Mouse (Mus musculus): ENCODE measurements around the gene Atf6. TPM values are rescaled to one million over a fixed set of nuclear protein-coding genes. Genes with fewer than 3 reads are reported as not detected.

The Atf6 gene
- total RNA-seq, 2 experiments from 2014 or later = 17.0 to 17.7 TPM

- no peak for DNase-seq (ENCODE audit: low spot score)
Measured at GRCm38 (mm10) chr1:170709034-170709433, 158.5 kb downstream of the Atf6 start.

GRCm38 (mm10) chr1:170706046-170706445 is 161.5 kb downstream of the Atf6 start:
- no peak for DNase-seq (ENCODE audit: low spot score)

- no peak for DNase-seq (ENCODE audit: low spot score)
Measured at GRCm38 (mm10) chr1:170704911-170705594, 162.5 kb downstream of the Atf6 start.

GRCm38 (mm10) chr1:170704103-170704502 is 163.5 kb downstream of the Atf6 start:
- DNase-seq (ENCODE audit: low spot score) = no peak

GRCm38 (mm10) chr1:170702958-170703357 is 164.6 kb downstream of the Atf6 start:
- DNase-seq (ENCODE audit: low spot score) = no peak

- DNase-seq (ENCODE audit: low spot score) = no peak
Measured at GRCm38 (mm10) chr1:170702263-170702662, 165.3 kb downstream of the Atf6 start.

GRCm38 (mm10) chr1:170701582-170701981 is 166.0 kb downstream of the Atf6 start:
- no peak for DNase-seq (ENCODE audit: low spot score)

- DNase-seq (ENCODE audit: low spot score) = no peak
Measured at GRCm38 (mm10) chr1:170701178-170701577, 166.4 kb downstream of the Atf6 start.

- DNase-seq (ENCODE audit: low spot score) = no peak
Measured at GRCm38 (mm10) chr1:170700496-170701027, 167.0 kb downstream of the Atf6 start.

- DNase-seq (ENCODE audit: low spot score) = peak; percentile 29
Measured at GRCm38 (mm10) chr1:170699553-170699952, 168.0 kb downstream of the Atf6 start.

GRCm38 (mm10) chr1:170698771-170699170 is 168.8 kb downstream of the Atf6 start:
- DNase-seq (ENCODE audit: low spot score) = no peak

- no peak for DNase-seq (ENCODE audit: low spot score)
Measured at GRCm38 (mm10) chr1:170697771-170698356, 169.7 kb downstream of the Atf6 start.

GRCm38 (mm10) chr1:170696996-170697395 is 170.6 kb downstream of the Atf6 start:
- DNase-seq (ENCODE audit: low spot score) = no peak

- peak; percentile 40 for DNase-seq (ENCODE audit: low spot score)
Measured at GRCm38 (mm10) chr1:170695326-170695725, 172.2 kb downstream of the Atf6 start.

GRCm38 (mm10) chr1:170694821-170695291 is 172.7 kb downstream of the Atf6 start:
- DNase-seq (ENCODE audit: low spot score) = peak; percentile 81

GRCm38 (mm10) chr1:170691301-170691700 is 176.3 kb downstream of the Atf6 start:
- no peak for DNase-seq (ENCODE audit: low spot score)

GRCm38 (mm10) chr1:170689773-170690172 is 177.8 kb downstream of the Atf6 start:
- no peak for DNase-seq (ENCODE audit: low spot score)

GRCm38 (mm10) chr1:170683863-170684262 is 183.7 kb downstream of the Atf6 start:
- DNase-seq (ENCODE audit: low spot score) = no peak

GRCm38 (mm10) chr1:170679624-170680023 is 187.9 kb downstream of the Atf6 start:
- DNase-seq (ENCODE audit: low spot score) = no peak

GRCm38 (mm10) chr1:170678861-170679260 is 188.7 kb downstream of the Atf6 start:
- DNase-seq (ENCODE audit: low spot score) = no peak

- DNase-seq (ENCODE audit: low spot score) = no peak
Measured at GRCm38 (mm10) chr1:170677681-170678080, 189.9 kb downstream of the Atf6 start.

- no peak for DNase-seq (ENCODE audit: low spot score)
Measured at GRCm38 (mm10) chr1:170674184-170674775, 193.3 kb downstream of the Atf6 start.
